Mouse (Mus musculus) embryo, embryonic 11 days (tissue): ENCODE measurements at regions not wholly inside any gene's neighbourhood (a gene's known extent, or its start where the extent isn't known, plus 50 kb on each side); places are given as distances from the start of the nearest gene placed in this dataset.
"Not testable (repeated sequence)": the region's sequence is repeated elsewhere in the genome, so short reads cannot be mapped to it uniquely, and the experiment has no call there.

Source experiments
- DNase-seq: peaks from one replicate; pipeline ENCODE4 v3.0.0-alpha.2; 2015

DNA sequence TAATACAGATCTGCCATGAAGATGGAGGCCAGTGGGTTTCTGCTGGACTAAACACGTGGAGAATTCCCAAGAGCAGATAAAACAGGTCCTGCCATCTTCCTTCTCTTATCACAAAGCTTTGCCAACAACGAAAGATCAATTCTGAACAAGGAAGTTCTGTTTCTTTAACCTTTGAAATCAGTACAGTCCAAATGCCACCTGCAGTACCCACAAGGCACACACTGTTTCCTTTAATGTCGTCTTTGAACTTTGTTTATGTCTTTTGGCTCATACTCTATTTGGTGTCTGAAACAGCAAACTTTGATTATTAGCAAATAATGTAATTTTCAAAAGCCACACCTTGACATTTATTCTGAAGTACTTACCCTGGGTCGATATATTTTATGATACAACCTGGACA, 536.5 kb downstream of the Bckdhb start:
- no peak for DNase-seq

DNA sequence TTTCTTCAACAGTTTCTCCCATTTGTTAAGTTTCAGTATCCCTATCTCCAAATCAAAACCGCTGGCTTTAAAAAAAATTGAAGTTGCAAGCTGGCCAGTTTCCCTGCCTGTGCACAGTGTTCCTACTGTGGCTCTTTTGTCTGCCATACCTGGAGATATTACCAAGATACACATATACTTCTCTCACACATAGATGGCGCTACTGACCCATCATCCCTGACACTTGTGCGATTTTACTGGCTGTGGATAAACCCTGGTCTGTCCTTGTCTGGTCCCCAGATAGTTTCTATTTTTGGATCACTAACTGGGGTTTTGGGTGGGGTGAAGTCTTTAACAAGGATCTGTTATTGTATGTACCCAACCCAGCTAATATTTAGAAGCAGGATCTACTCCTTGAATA, 541.8 kb downstream of the Bckdhb start:
- DNase-seq: peak; percentile 65

DNA sequence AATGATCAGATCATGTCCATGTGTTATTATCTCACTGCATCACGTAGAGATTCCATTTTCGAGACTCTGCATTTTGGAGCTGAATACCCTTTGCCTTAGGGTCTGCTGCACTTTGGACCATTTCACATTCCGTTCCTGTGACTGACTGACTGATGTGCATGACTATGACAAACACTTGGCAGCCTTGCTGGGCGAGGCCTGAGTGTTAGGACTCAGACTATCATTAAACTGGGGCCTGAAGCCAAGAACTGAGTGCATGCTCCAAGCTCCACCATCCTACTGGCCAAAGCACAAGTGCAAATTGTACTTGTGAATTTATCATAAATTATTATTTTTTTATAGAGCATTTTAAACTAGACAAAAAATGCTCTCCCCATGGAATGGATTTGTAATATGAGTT, 547.8 kb downstream of the Bckdhb start:
- no peak for DNase-seq

DNA sequence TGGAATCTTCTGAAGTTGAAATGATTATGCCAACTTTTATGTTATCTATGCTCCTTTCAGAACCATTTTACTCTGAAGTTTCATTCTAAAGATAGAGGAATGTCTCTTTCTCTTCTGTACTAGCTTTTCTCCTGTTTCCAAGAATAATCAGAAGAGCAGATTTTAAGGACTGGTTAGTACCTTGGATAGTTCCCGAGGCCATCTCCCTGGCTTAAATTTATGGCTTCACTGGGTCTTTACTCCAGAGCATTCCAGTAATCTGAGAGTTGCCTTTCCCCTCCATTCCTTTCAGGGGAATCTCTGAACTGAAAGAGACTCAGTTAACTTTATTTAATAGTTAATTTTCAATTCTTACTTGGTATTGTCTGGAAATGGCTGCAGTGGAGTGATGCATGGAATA, 551.0 kb downstream of the Bckdhb start:
- DNase-seq: peak; percentile 21

DNA sequence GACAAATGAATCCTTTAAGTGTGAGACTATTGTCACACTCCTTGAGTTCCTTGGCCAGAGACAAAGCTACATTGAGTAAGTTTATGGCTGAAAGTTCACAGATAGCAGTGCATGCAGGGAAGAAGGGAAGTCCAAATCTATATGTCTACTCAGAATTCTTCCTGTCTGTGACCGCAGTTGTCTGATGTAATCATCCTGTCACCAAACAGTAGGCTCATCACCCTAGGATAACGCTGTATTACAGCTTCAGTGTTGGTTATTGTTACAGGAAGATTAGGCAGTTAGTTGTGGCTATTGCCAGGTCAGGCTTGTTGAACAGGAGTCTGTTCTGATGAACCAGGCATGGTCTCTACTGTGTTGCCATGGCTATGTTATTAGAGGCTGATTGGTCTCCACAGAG, 574.6 kb downstream of the Bckdhb start:
- no peak for DNase-seq

DNA sequence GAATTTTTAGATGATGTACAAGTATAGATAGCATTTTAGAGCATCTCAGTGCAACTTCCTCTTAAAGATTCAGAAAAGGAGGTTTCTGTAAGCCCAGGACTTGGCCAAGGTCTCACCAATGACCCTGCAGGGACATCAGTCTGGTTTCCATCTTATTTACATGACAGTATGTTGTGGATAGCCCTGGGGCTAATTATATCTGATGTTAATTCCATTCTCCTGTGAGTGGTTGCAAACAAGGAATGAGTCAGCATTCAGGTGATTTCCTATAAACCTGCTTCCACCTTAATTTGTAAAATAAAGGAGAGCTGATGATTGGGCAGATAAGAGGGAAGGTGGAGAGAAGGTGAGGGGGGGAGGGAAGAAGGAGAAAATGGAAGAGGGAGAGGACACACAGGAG, 578.0 kb downstream of the Bckdhb start:
- DNase-seq: not testable (repeated sequence)

DNA sequence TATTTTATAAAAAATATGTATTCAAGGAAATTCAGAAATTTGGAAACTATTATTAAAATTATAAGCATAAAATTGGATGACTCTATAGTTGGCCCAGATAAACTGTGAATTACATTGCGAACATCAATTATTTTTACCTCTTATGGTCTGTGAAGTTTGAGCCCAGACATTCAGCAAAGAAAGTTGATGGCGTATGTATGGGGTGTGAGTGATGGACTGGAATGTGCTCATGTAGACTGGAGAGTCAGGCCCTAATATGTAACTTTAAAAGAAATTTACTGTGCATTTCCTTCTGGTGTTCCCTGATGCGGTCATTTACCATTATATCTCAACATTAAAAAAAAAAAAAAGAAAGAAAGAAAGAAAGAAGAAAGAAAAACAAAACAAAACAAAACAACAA, 592.1 kb downstream of the Bckdhb start:
- no peak for DNase-seq

DNA sequence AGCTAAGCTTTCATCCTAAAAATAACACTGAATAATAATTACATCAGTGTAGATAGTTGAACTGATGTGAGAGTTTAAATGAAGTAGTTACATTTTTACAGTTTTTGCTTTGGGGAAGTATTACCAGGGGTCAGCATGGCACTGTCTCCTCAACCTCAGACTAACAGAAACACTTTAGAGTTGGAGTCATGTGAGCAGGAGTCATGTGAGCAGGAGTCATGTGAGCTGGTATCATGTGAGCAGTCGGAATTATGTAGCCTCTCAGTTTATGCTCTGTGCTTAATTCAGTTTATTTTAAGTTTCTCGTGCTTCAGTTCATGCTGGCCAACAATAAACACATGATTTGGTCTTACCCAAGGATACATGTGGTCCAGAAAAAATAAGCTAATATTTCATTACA, 620.5 kb downstream of the Bckdhb start:
- no peak for DNase-seq

DNA sequence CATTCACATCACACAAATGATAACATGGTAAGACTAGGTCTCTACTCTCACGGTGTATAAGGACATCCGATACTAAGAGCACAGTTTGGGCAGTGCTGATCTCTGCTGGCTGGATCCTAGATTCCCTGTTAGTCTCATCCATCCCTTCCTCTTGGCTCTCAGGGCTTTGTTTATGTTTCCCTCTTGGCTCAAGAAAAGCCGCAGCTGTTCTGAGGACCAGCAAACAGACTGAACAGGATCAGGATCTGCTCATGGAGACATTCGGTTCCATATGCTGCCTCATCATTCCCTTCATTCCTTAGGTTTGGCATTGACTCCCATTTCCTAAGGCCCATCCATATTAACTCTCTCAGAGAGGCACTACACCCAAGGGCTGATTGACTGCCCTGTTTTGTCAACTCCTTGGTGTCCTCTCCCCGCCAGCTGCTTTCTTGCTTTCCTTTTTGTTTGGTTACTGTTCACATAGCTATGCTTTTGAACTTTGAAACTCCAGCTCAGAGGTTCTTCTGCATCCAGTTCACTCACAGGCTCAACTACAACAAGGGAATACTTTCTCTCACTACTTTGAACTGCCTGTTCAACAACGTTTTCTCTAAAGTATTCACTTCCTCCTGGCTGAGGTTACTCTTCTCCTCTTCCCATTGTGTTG, 623.2 kb downstream of the Bckdhb start:
- no peak for DNase-seq

DNA sequence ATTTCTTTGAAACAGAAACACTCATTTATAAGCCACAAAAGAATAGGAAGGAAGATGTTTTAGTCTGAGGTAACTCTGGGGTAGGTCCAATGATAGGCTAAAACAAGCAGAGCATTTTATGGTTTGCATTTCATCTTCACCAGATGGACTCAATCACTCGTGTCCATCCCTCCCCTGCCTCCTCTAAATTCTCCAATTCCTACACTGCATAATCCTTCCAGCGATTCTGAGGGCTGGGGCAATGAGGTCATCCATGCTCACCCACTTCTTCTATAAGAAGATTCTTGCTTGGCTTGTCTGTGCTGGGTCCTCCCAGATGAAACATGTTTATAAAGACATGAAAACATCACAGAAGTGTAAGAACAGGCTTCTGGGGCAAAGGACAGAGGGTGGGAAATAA, 630.3 kb downstream of the Bckdhb start:
- DNase-seq: peak; percentile 6

DNA sequence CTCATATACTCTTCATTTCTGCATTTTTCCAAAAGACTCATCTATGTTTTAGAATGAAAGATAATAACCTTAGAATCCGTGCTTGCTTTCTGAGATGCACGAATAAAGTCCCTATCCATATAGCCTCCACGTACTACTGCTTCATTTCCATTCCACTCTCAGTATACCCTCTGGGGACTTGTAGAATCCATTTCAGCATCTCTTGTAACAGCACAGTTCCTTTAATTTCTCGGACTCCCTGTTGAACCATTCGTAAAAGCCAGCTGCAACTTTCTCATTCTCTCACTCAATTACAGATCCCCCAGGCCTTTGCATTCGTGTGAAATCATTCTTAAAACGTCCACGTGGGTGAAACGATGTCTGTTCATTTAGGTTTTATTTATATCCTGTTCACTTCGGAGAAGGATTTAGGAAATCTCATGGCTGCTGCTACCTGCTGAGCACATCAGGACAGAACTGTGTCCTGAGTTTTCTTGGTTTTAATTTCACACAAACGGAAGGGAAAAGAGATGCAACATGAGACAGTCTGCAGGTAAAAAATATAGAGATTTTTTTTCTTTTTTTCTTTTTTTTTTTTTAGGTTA, 631.4 kb downstream of the Bckdhb start:
- DNase-seq: no peak

DNA sequence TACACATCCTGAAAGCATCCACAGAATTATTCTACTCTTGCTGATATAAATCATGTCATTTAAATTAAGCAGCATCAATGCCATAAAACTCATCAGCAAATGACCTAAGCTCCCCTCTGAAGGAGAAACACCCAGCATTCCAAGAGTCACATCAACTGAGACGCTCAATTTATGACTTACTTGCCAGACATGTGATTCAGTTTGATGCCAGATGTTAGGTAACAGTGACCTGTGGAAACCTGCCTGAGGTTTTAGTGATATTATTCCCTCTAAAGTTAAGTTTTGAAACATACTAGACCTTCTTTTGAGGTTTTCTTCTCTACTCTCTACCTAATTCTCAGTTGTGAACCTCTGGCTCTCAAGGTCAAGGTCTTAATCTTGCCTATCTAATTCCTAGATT, 633.4 kb downstream of the Bckdhb start:
- DNase-seq: no peak

DNA sequence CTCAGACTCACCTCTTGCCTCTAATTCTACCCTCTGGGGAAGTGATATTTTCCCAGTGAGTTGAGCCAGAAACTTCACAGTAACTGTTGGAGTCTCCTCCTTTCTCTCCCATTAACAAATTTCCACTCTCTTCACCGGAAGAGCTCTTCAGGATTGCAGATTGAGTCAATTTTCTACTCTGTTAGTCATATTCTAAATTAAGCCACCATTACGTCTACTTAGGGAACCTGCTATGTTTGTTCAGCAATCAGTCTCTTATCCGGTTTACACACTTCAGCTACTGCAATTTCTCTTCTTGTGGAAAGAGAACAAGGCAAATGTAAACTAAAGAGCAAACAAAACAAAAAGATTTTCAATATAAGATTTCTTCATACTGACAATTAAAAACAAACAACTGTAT, 644.6 kb downstream of the Bckdhb start:
- no peak for DNase-seq

DNA sequence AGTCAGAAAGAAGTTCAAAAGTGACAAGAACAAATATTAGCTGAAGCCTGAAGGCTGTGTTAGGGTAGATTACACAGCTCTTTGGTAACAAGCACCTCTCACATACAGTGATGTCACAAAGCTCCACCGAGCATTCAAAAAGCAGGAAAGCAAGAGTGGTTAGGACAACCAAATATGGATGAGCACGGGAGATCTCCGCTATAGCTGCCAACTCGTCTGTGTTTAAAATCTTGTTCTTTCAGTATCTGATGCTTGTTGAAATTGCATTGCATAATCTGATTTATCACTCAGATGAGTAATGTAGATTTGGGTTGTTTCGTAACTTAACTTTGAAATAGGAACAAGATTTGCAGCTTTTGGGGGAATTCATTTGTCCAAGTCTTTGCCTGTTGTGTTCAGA, 652.8 kb downstream of the Bckdhb start:
- DNase-seq: no peak

DNA sequence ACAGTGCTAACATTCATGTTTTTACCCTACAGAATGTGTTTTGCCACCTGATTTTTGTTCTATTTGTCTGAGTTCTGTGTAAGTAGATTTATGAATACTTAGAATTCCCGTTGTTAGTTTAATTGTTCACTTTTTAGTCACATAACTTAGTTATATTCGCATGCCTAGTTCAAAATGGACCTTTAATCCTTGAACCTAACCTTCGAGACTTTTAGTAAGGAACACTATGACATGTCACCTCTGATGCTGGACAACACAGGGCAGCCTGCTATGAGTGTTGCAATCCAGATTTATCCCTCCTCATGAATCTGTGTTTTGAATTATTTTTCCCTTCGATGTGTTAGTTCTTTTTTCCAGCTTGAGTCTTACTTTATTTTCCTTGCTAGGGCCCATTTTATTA, 662.8 kb downstream of the Bckdhb start:
- no peak for DNase-seq

DNA sequence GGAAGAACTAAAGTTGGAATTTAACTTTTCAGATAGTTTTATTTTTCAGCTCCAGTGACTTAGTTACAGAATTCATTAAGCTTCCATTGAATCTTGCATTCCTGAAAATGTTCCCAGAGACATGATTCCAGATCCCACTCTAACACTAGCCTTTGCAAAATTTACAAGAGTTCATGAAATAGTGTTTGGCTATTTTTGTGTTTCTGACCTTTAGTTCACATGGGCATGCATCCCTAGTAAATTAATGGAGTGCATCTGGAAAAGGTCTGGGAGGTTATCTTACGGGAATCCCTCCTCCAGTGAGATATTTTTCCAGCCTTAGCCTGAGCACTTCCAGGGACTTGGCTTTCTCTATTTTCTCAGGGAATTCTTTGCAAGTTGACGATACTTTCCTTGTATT, 669.8 kb downstream of the Bckdhb start:
- DNase-seq: no peak
